Mouse (Mus musculus) MEL (cell line): ENCODE results near the gene Prkce.

Experiments
- BHLHE40 ChIP-seq: IDR thresholded peaks from 2 replicates; pipeline ENCODE4 v1.6.1; 2012; ENCODE audit warnings: low read depth, mild to moderate bottlenecking, inconsistent platforms, low read length, improper control_type of control experiment, borderline replicate concordance
- CTCF ChIP-seq, 3 experiments: IDR thresholded peaks in 2 of 3; conservative IDR thresholded peaks in 1 of 3; 2 replicates each; pipeline ENCODE4 v1.5.1; 2011 to 2012; ENCODE audit warnings: low read length in 3 of 3, low read depth in 2 of 3, mild to moderate bottlenecking in 2 of 3, improper control_type of control experiment in 1 of 3, inconsistent platforms in 1 of 3, mixed read lengths in 1 of 3, moderate library complexity in 1 of 3; ENCODE audit not compliant: control insufficient read depth in 1 of 3, insufficient read depth in 1 of 3, poor library complexity in 1 of 3, severe bottlenecking in 1 of 3
- EP300 ChIP-seq, 2 experiments: IDR thresholded peaks; 2 replicates each; pipeline ENCODE4 v1.6.1; 2011; ENCODE audit warnings: improper control_type of control experiment in 2 of 2, low read length in 2 of 2, low read depth in 1 of 2, mild to moderate bottlenecking in 1 of 2
- MAFK ChIP-seq: IDR thresholded peaks from 2 replicates; pipeline ENCODE4 v1.6.1; 2011; ENCODE audit warnings: low read depth, mild to moderate bottlenecking, low read length, improper control_type of control experiment, borderline replicate concordance
- MEF2A ChIP-seq: IDR thresholded peaks from 2 replicates; pipeline ENCODE4 v1.6.1; 2014; ENCODE audit warnings: low read depth, mild to moderate bottlenecking, inconsistent platforms, low read length, improper control_type of control experiment; ENCODE audit not compliant: poor library complexity, insufficient replicate concordance, severe bottlenecking; ENCODE audit errors: extremely low read depth
- MXI1 ChIP-seq: IDR thresholded peaks from 2 replicates; pipeline ENCODE4 v1.6.1; 2011; ENCODE audit warnings: mild to moderate bottlenecking, low read depth, low read length, improper control_type of control experiment
- MYC ChIP-seq: IDR thresholded peaks from 2 replicates; pipeline ENCODE4 v1.6.1; 2011; ENCODE audit warnings: low read depth, mild to moderate bottlenecking, low read length, improper control_type of control experiment, moderate library complexity
- POLR2A ChIP-seq, 2 experiments: IDR thresholded peaks; 2 replicates each; pipeline ENCODE4 v1.6.1; 2011 to 2012; ENCODE audit warnings: low read length in 2 of 2, mild to moderate bottlenecking in 2 of 2, control low read depth in 1 of 2, improper control_type of control experiment in 1 of 2, low read depth in 1 of 2, moderate library complexity in 1 of 2; ENCODE audit not compliant: control insufficient read depth in 1 of 2, insufficient read depth in 1 of 2, poor library complexity in 1 of 2
- POLR2AphosphoS5 ChIP-seq: IDR thresholded peaks from 2 replicates; pipeline ENCODE4 v1.6.1; 2012; ENCODE audit warnings: low read depth, borderline replicate concordance, mild to moderate bottlenecking, inconsistent platforms, low read length, moderate library complexity, mixed read lengths
- SIN3A ChIP-seq: IDR thresholded peaks from 2 replicates; pipeline ENCODE4 v1.6.1; 2012; ENCODE audit warnings: low read length, improper control_type of control experiment, inconsistent platforms
- SMC3 ChIP-seq: IDR thresholded peaks from 2 replicates; pipeline ENCODE4 v1.6.1; 2011; ENCODE audit warnings: low read depth, low read length, improper control_type of control experiment
- USF2 ChIP-seq, 2 experiments: IDR thresholded peaks; 2 replicates each; pipeline ENCODE4 v1.6.1; 2011 to 2012; ENCODE audit warnings: improper control_type of control experiment in 2 of 2, low read length in 2 of 2, borderline replicate concordance in 1 of 2, inconsistent platforms in 1 of 2, low read depth in 1 of 2, mild to moderate bottlenecking in 1 of 2; ENCODE audit not compliant: insufficient read depth in 1 of 2
- ZMIZ1 ChIP-seq: IDR thresholded peaks from 2 replicates; pipeline ENCODE4 v1.6.1; 2012; ENCODE audit warnings: low read depth, mild to moderate bottlenecking, inconsistent platforms, low read length, improper control_type of control experiment, moderate library complexity
- ZNF384 ChIP-seq: IDR thresholded peaks from 2 replicates; pipeline ENCODE4 v1.6.1; 2012; ENCODE audit warnings: low read depth, mild to moderate bottlenecking, inconsistent platforms, low read length, improper control_type of control experiment

- TF ChIP-seq EP300 (IDR thresholded peaks at IDR 0.05; ENCODE audit: low read depth in 1 of 2, low read length in 2 of 2) = no peak
- no peak for TF ChIP-seq CTCF (IDR thresholded peaks at IDR 0.05 in 2 of 3, conservative IDR thresholded peaks at IDR 0.05 in 1 of 3; ENCODE audit: control insufficient read depth in 1 of 3, insufficient read depth in 1 of 3, low read depth in 2 of 3, low read length in 3 of 3, poor library complexity in 1 of 3, severe bottlenecking in 1 of 3)
- TF ChIP-seq BHLHE40 = no peak
- TF ChIP-seq ZNF384 = no peak
- TF ChIP-seq POLR2A (IDR thresholded peaks at IDR 0.05; ENCODE audit: control insufficient read depth in 1 of 2, insufficient read depth in 1 of 2, low read depth in 1 of 2, low read length in 2 of 2, poor library complexity in 1 of 2) = no peak
- TF ChIP-seq SIN3A = no peak
- TF ChIP-seq USF2 (IDR thresholded peaks at IDR 0.05; ENCODE audit: borderline replicate concordance in 1 of 2, insufficient read depth in 1 of 2, low read depth in 1 of 2, low read length in 2 of 2) = no peak
- no peak for TF ChIP-seq MYC
- no peak for TF ChIP-seq ZMIZ1
- TF ChIP-seq POLR2AphosphoS5 = no peak
- TF ChIP-seq MAFK = no peak
- no peak for TF ChIP-seq SMC3
- TF ChIP-seq MXI1 = no peak
- TF ChIP-seq MEF2A = no peak
Measured at GRCm38 (mm10) chr17:86434781-86435180, 267.2 kb downstream of the Prkce start.
